Mouse (Mus musculus) splenic B cell, adult 2 months (primary cell): ENCODE results near the gene Supv3l1.

Experiments used
- DNase-seq: peaks from one replicate; pipeline ENCODE4 v3.0.0-alpha.2; 2011; ENCODE audit warnings: low read depth, low spot score
- H3K27me3 ChIP-seq: 2 replicates; pipeline ENCODE4 v1.6.1; 2012; ENCODE audit warnings: mild to moderate bottlenecking, low read length, moderate library complexity, mixed read lengths; ENCODE audit not compliant: control insufficient read depth, poor library complexity, insufficient read depth, severe bottlenecking
- H3K36me3 ChIP-seq: 2 replicates; pipeline ENCODE4 v1.6.1; 2012; ENCODE audit warnings: mild to moderate bottlenecking, low read length, moderate library complexity, mixed read lengths; ENCODE audit not compliant: control insufficient read depth, poor library complexity, insufficient read depth, severe bottlenecking

The Supv3l1 gene

GRCm38 (mm10) chr10:62425081-62425871, 24.3 kb downstream of the Supv3l1 start:
- H3K36me3 ChIP-seq, result no peaks in the 10 kb centered on the region; the same call in 1 of the 2 replicates
- DNase-seq, result no peak
- no peaks in the 10 kb centered on the region for H3K27me3 ChIP-seq

- DNase-seq, result no peak
- Histone ChIP-seq H3K27me3 (no peaks in the 10 kb centered on the region), H3K36me3 (no peaks in the 10 kb centered on the region)
Observed at GRCm38 (mm10) chr10:62422255-62422654, 27.3 kb downstream of the Supv3l1 start, which contains the start of gene Hkdc1. TSS of gene Hkdc1 (minus strand) at chr10:62422491.

GRCm38 (mm10) chr10:62421127-62421526, 28.4 kb downstream of the Supv3l1 start:
- DNase-seq, result no peak
- no peaks in the 10 kb centered on the region for H3K36me3 ChIP-seq

GRCm38 (mm10) chr10:62420399-62420798, 29.1 kb downstream of the Supv3l1 start:
- H3K36me3 ChIP-seq, result no peaks in the 10 kb centered on the region
- no peaks in the 10 kb centered on the region for H3K27me3 ChIP-seq
- no peak for DNase-seq

More at GRCm38 (mm10) chr10:62421127-62421526, 28.4 kb downstream of the Supv3l1 start:
- H3K27me3 ChIP-seq, result no peaks in the 10 kb centered on the region

DNA sequence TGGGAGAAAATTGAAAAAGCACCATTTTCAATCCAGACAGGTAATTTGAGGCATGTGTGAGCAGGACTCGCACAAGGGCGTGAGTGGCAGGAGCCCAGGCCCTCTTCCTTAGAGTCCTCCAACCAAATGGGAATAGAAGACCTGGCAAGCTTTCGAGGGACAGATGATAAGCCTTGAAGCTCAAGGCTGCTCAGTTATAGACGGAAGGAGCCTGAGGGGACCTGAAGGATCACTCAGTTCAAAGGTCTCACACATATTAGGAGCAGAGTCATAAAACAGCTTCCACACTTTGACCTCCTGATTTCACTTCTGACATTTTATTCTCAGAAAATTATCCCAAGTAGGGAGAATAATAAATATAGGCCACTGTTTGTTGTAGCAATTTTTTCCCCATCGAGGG, 30.1 kb downstream of the Supv3l1 start:
- no peak for DNase-seq
- H3K27me3 ChIP-seq, result no peaks in the 10 kb centered on the region
- no peaks in the 10 kb centered on the region for H3K36me3 ChIP-seq

GRCm38 (mm10) chr10:62418831-62419356, 30.6 kb downstream of the Supv3l1 start:
- Histone ChIP-seq H3K27me3 (no peaks in the 10 kb centered on the region), H3K36me3 (no peaks in the 10 kb centered on the region)
- no peak for DNase-seq

DNA sequence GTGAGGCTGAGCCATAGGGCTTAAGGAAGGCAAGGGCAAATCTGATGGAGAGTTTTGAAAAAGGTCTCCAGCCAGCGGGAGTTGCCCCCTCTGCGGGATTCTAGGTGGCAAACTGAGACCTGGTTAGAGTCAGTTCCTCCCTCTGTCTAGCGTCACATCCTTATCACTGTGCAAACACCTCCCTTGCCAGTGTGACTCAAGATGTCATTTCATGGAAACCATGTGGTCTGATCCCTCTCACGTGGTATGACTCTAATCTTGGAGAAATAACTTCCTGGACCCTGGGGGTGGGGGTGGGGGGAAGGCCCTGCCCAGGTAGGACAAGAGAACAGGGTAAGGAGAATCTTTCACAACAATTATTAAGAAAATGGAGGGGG, 35.9 kb downstream of the Supv3l1 start:
- Histone ChIP-seq H3K27me3 (no peaks in the 10 kb centered on the region), H3K36me3 (no peaks in the 10 kb centered on the region)
- DNase-seq, result no peak

DNA sequence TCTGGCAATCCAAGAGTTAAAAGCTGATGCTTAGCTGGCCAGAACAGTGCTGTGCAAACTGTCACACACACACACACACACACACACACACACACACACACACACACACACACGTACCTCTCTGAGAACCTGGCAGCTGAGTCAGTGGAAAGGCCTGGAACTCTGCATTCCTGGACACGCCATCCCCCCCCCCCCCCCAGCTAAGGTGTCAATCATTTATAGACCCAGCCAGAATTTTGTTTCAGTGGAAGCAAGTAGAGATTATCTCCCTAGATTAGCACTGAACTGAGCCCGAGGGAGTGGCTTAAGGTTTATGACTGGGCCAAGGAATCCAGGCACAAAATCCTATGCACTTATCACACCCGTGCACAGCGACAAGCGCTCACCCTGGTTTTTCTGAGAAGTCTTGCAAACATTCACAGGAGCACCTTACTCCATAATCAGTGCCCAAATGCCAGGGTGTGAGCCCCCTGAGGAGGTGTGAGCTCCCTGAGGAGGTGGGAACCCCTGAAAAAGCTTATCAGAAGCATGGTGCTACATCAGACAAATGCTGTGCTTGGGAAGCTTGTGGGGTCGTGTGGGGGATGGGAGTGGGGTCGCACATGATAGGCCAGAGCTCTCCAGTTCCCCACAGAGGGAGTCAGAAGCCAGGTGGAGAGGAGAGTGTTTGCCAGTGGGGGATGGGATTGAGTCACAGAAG, 36.5 kb downstream of the Supv3l1 start:
- Histone ChIP-seq H3K36me3 (no peaks in the 10 kb centered on the region), H3K27me3 (no peaks in the 10 kb centered on the region)
- no peak for DNase-seq

DNA sequence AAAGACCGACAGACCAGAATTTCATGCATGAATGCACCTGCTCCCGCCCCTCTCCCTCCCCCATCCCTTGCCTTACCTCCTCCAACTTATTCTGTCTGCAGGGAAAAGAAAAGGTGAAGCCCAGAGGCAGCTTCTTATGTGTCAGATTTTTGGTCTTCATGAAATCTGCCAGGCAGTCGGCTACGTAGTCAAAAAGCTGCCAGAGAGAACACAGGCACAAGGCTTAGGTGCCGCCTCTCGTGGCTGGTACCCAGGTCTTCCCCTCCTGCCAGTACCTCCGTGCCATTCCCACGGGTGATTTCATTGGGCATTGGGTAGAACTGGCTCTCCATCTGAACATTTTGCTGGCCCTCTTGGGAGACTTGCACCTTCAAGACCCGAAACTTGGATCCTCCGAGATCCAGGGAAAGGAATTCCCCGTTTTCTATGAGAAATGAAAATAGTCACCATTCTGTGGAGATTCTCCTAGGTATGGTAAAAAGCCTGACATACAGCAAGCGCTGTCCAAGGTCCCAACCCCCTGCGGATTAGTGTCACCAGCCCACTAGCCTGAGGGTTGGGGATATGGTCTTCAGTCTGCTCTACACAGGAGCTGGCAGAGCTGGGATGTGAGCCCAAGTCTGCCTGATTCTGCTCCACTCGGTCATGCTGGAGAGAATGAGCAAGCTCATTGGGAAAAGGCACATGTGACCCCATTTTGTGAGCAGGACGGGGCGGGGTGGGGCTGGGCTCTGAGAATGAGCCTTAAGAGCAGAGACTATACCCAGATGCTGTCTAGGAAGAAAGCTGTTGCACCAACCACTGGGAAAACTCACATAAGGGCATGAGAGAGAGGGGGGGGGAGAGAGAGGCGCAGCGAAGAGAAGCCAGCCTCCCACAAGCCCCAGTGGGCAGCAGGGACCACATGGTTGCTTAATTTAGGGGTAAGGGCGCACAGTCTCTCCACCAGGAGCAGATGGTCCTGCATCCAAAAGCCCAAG, 37.8 kb downstream of the Supv3l1 start:
- Histone ChIP-seq H3K27me3 (peaks cover 2% of the 10 kb centered on the region; the same call in 1 of the 2 replicates), H3K36me3 (no peaks in the 10 kb centered on the region)
- DNase-seq, result no peak

DNA sequence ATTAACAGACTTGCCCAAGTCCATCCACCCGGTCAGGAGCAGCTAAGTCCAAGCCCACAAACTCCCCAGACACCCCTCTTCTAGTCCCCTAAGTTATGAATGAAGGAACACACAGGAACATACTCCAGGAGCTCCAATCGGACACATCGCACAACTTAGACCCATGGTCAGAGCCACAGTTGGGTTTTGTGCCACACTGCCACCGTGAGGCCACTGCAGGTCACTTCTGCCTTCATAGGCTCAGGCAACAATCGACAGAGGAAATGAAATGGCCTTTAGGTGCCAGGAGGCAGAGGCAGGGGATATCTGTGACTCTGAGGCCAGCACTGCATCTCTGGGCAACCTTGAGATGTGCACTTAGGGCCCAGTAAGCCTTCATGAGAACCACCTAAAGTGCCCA, 38.6 kb downstream of the Supv3l1 start:
- Histone ChIP-seq H3K27me3 (peaks cover 2% of the 10 kb centered on the region; the same call in 1 of the 2 replicates), H3K36me3 (no peaks in the 10 kb centered on the region)
- DNase-seq, result peak; percentile 72

DNA sequence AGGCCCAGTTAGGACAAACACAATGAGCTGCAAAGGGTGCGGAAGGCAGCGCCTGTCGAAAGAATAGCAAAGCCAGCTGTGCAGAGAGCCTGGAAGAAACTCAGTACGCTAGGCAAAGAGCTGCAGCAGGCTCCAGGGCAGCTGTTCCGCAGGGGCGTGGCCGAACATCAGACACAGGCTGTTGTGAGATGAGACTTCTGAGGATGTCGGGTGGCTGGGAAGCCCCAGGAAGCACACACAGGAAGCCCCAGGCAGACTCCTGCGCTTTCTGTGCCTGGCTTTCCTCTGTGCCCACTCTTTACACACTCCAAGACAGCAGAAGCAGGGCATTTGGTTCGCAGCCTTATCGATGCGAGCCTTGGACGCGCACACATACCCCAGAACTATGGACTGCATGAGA, 44.6 kb downstream of the Supv3l1 start:
- no peak for DNase-seq
- Histone ChIP-seq H3K36me3 (no peaks in the 10 kb centered on the region), H3K27me3 (peaks cover 2% of the 10 kb centered on the region; the same call in 1 of the 2 replicates)

GRCm38 (mm10) chr10:62401641-62402111, 47.9 kb downstream of the Supv3l1 start:
- no peaks in the 10 kb centered on the region for H3K36me3 ChIP-seq
- H3K27me3 ChIP-seq, result no peaks in the 10 kb centered on the region
- DNase-seq, result no peak

- DNase-seq, result no peak
- Histone ChIP-seq H3K27me3 (no peaks in the 10 kb centered on the region), H3K36me3 (no peaks in the 10 kb centered on the region)
Observed at GRCm38 (mm10) chr10:62383011-62383410, 66.5 kb downstream of the Supv3l1 start.

- Histone ChIP-seq H3K27me3 (no peaks in the 10 kb centered on the region), H3K36me3 (no peaks in the 10 kb centered on the region)
- DNase-seq, result peak; percentile 27
Observed at GRCm38 (mm10) chr10:62380936-62381335, 68.6 kb downstream of the Supv3l1 start.
